ENCODE assay signal across 14 mouse cellular contexts in genomic region chr2:173184475-173185080, GRCm38 (mm10). TPM values are rescaled to one million over a fixed set of nuclear protein-coding genes. Genes with fewer than 3 reads are reported as not detected.
DNase-seq lines count a peak whose midpoint lies in the region; ATAC-seq lines count a peak whose summit lies in the region.
"Had no signal": no experiment of that assay in that cellular context is flagged by ENCODE, and none has a peak within 500 bp of the region (broad histone marks: within the 10 kb centered on the region; RNA-seq: fewer than 3 reads in every experiment).

No protein-coding gene starts in this region.

- no peak for DNase-seq in frontal cortex, postnatal 36 days (ENCODE audit: low spot score in 2 of 2)
- DNase-seq in left cerebral cortex, postnatal 25 days (ENCODE audit: low spot score in 2 of 2) = peak; percentile 21
- no peak for DNase-seq in left cerebral cortex, adult 8-10 months (ENCODE audit: low spot score in 2 of 2)
- DNase-seq in testis, postnatal 10 days (ENCODE audit: low spot score) = peak; percentile 39
- no peak for DNase-seq in testis, postnatal 14 days (ENCODE audit: low spot score)
- peak; percentile 23 for DNase-seq in induced T-regulatory cell, adult 2 months (ENCODE audit: low read depth)
- no peak for DNase-seq in gastrocnemius, postnatal 10 days
- DNase-seq: cerebellum, adult 11 months had no signal

- 0 out of 2 replicates have a peak, but pooled peaks have one; percentile 27 for ATAC-seq in frontal cortex, adult (ENCODE audit: low TSS enrichment)

- intact Hi-C loops in left cerebral cortex, postnatal 25 days (cut with DNase I) = loop anchor here (1.0 to 10.0 kb wide), 2 partner anchors 77 to 1100 kb away; partner anchors contain the start of gene Gnas

RNA-seq across cellular contexts. Expression of gene Pck1, which starts 31.7 kb away (rescaled TPM):
- not detected for total RNA-seq in left cerebral cortex, postnatal 25 days (2021)
- total RNA-seq in left cerebral cortex, adult 8-10 months (2022) = under 1 TPM in 1 of 4 experiments, not detected in 3; 0.11 TPM
- total RNA-seq in gastrocnemius, postnatal 10 days (2021) = 10 to 100 TPM in 1 of 2 experiments, 1 to 10 TPM in 1; 9.1 to 17.4 TPM
- total RNA-seq: layer of hippocampus, adult 18-20 months; layer of hippocampus, postnatal 25 days; left cerebral cortex, postnatal 14 days; MEL; monocyte, adult 5-6 weeks had no signal

RNA-seq across cellular contexts. Expression of gene Zbp1, which starts 34.1 kb away (rescaled TPM):
- total RNA-seq in left cerebral cortex, postnatal 25 days (2021) = not detected
- 1 to 10 TPM in 2 of 4 experiments, not detected in 2; 1.4 to 1.7 TPM for total RNA-seq in left cerebral cortex, adult 8-10 months (2022)
- total RNA-seq in gastrocnemius, postnatal 10 days (2021) = under 1 TPM in 1 of 2 experiments, not detected in 1; 0.09 TPM
- total RNA-seq: layer of hippocampus, postnatal 25 days; left cerebral cortex, postnatal 14 days; MEL had no signal

Comparison
In these comparisons a context has a peak if more than half of its experiments do, and no peak if none do; other contexts are left out.
1. DNase-seq: peak in left cerebral cortex, postnatal 25 days (2 of 2), testis, postnatal 10 days (single experiment) and induced T-regulatory cell, adult 2 months (single experiment); none in frontal cortex, postnatal 36 days (0 of 2), left cerebral cortex, adult 8-10 months (0 of 2), testis, postnatal 14 days (single experiment) and gastrocnemius, postnatal 10 days (single experiment).
2. RNA of gene Pck1, which starts 31.7 kb away (total RNA-seq): 9.1 to 17.4 TPM in gastrocnemius, postnatal 10 days; 0.11 TPM in left cerebral cortex, adult 8-10 months and not detected in left cerebral cortex, postnatal 25 days; every median in the first group is over 4 times any median in the second.